Mouse (Mus musculus) lung, adult 18-20 months (tissue): ENCODE results near the gene AC109138.7.

Experiments used
- DNase-seq, 2 experiments: peaks; one replicate each; pipeline ENCODE4 v3.0.0; 2022; ENCODE audit warnings: mixed read lengths in 2 of 2

Gene AC109138.7

GRCm38 (mm10) chr19:4193129-4193528, 21.0 kb upstream of the AC109138.7 start:
- DNase-seq, result no peak

DNA sequence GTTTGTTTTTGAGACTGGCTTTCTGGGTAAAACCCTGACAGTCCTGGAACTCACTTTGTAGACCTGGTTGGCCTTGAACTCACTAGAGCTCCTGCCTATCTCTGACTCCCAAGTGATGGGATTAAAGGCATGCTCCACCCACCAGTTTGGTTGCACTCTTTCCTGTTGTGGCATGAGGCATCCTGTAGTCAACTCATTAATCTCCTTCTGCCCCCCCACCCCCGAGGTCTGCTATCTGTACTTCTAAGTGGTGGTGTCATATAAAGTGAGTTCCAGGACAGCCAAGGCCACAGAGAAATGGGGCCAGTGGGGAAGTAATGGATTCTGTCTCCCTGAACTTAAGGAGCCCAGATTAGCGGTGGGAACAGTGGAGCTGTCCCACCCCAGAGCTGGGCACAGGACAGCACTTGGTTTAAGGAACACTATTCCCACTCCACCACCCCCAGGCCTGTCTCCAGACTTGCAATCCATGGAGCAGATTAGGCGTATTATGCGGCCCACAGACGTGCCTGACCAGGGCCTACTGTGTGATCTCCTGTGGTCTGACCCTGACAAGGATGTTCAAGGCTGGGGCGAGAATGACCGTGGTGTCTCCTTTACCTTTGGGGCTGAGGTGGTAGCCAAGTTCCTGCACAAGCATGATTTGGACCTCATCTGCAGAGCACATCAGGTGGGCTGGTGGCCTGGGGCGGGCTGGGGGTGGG, 20.0 kb upstream of the AC109138.7 start:
- no peak for DNase-seq

- DNase-seq, result no peak
Measured at GRCm38 (mm10) chr19:4194776-4195650, 19.1 kb upstream of the AC109138.7 start.

GRCm38 (mm10) chr19:4196048-4196447, 18.1 kb upstream of the AC109138.7 start:
- DNase-seq, result no peak

GRCm38 (mm10) chr19:4196548-4196947, 17.6 kb upstream of the AC109138.7 start:
- DNase-seq, result no peak

DNA sequence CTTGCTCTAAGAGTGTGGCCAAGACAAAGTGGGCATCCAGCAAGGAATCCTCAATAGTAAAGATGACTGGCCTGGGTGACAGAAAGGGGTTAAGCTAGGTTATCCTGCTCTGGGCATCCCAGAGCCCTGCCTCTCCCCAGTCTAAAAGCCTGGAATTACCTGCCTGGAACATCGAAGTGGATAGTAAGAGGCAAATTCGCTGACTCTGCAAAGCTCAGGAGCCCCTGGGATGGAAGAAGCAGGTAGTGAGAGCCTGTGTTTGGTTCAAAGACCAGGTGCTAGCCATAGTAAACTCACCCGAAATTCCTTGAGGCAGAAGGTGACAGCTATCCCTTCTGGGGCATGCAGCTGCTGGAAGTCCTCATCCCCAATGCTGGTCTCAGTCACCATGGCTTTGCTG, 17.0 kb upstream of the AC109138.7 start:
- DNase-seq, result no peak

GRCm38 (mm10) chr19:4201291-4201909, 12.8 kb upstream of the AC109138.7 start, which contains the start of gene Rad9a:
Rad9a (minus strand) TSS chr19:4201662.
- DNase-seq, result peak; percentile 98 to 99

GRCm38 (mm10) chr19:4202149-4202548, 12.0 kb upstream of the AC109138.7 start:
- DNase-seq, result no peak

DNA sequence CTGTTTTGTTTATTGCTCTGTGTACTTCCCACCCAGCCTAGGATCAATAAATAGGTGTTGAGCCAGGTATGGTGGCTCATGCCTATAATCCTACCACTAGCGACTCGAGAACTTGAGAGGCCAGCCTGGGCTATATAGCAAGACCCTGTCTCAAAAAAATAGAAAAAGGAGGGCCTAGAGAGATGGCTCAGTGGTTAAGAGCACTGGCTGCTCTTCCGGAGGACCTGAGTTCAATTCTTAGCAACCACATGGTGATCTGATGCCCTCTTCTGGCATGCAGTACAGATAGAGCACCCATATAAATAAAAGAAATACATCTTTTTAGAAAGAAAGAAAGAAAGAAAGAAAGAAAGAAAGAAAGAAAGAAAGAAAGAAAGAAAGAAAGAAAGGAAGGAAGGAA, 11.0 kb upstream of the AC109138.7 start:
- no peak for DNase-seq

DNA sequence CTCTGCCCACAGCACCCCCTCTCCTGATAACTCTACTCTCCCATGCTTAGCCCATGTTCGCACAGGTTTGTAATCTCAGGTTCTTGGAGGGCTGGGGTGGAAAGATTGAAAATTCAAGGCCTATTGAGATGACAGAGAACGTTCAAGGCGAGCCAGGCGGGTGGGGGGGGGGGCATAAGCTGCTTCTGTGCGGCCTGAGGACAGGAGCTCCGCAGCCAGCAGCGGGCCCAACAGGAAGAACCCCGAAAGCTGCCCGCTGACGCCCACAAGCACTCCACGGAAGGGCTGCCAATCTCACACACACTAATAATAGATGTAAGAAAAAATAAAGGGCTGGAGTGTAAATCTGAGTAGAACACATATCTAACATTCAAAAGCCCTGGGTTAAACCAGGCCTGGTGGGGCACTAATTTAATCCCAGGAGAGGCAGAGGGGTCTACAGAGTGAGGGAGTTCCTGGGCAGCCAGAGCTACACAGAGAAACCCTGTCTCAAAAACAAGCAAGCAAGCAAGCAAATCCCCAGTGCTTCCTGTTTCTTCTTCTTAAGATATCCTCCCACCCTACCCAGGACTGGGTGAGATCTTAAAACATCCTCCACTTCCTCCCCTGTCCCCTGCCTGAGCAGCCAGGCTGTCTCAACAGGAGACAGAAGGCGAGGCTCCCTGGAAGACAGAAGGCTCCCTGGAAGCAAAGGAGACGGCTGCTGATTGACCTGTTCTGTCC, 10.4 kb upstream of the AC109138.7 start:
- no peak for DNase-seq

- no peak for DNase-seq
Measured at GRCm38 (mm10) chr19:4204889-4205288, 9.3 kb upstream of the AC109138.7 start.

- DNase-seq, result peak; percentile 76 to 83
Measured at GRCm38 (mm10) chr19:4206971-4207370, 7.2 kb upstream of the AC109138.7 start.

- no peak for DNase-seq
Measured at GRCm38 (mm10) chr19:4208563-4208962, 5.6 kb upstream of the AC109138.7 start.

GRCm38 (mm10) chr19:4211891-4212588, 2.1 kb upstream of the AC109138.7 start:
- no peak for DNase-seq

DNA sequence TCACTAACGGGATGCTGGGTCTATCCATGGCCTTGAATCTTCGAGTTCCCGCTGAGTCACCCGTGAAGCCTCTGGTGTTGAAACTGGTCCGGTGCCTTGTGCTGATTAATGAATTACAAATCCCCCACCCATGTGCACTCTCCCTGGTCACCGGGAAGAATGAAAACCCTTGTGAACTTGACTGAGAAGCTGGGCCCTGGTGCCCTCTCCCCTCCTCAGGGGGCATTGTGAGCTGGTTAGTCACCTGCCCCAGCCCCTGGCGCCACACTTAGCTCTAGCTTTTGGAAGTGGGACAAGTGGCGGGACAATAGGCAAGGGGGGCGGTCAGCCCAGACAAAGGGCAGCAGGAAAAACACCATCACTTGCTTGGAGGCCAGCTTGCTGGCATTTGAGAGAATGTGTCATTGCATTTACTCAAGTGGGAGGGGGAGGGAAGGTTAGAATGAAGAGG, 608 bp upstream of the AC109138.7 start:
- peak in 1 of 2 experiments; percentile 52 for DNase-seq

- DNase-seq, result peak; percentile 37 to 47
Measured at GRCm38 (mm10) chr19:4214771-4215450, 754 bp downstream of the AC109138.7 start.

DNA sequence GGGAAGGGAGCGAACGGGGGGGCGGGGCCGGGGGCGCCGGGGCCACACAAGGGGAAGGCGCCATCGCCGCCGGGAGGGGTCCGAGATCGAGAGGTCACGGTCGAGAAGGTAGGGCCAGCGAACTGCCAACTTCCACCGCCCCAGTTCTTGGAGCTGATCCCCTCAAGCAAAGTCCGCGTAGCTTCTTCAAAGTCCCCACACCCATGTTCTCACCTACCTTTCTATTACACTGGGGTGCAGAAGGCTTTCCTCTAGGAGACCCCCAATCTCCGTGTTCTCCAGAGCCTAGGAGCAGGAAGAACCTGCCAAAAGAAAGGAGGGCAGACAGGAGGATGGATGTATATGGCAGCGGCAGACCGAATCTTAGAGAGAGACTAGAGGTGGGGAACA, 1.3 kb downstream of the AC109138.7 start:
- DNase-seq, result no peak

DNA sequence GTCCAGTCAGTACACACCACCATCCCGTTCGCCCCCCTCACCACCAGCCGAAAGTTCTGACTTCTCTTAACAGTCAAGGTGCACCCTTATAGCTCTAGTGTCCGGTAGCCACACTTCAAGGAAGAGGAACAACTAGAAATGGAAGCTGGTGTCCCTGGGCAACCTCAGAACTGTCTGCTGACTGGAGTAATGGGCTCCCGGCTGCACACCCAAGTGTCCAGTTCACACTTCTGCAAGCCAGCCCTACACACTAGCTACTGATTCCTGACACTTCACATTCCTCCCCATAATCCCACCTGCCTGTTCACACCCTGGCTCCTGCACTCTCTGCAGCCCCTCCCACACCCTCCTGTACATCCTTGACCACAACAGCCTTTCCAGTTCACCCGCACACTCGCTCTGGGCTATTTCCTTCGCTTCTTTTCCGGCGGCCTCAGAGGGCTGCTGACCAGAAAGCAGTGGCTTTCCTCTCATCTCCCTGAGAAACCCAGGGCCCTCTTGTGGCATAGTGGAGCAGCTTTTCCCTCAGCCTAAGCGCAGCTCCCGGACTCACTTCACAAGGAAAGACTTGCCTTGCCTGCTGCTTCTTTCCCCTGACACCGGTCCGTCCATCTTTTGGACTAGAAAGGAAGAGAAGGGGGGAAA, 2.0 kb downstream of the AC109138.7 start:
- peak; percentile 36 to 46 for DNase-seq

DNA sequence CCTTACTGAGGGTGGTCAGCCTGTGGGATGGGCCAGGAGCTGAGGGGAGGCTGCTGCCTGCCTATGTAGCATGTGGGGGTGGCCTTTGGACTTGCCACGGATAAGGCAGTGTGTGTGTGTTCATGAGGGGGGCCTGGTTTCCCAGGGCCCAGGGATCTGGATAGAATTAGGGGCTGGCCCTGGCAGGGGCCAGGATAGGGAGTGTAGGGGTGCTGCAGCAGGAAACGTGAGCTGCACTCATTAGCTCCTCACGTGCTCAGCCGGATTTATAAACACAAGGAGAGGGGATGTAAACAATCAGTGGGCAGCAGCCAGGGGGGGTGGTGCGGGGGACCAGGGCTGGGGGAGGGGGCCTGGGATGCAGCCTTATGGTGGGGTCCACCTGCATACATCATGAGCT, 3.0 kb downstream of the AC109138.7 start:
- peak in 1 of 2 experiments; percentile 38 for DNase-seq

DNA sequence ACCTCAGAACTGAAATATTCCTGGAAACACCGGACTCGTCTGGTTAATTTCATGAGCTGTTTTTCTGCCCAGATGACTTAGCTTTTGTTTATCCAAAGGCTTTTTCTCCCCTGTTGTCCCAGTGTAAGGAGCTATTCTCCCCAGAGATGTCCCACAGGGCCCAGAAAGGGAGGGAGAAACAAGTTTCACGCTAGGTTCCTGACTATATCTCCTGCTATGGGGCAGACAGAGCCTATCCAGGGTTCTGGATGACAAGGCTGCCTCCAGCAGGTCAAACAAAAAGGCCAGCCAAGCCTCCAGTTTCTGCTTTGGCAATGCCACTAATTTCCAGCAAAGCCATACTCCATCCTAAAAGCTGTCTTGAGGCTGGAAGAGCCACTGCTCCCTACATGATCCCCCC, 3.7 kb downstream of the AC109138.7 start:
- no peak for DNase-seq

DNA sequence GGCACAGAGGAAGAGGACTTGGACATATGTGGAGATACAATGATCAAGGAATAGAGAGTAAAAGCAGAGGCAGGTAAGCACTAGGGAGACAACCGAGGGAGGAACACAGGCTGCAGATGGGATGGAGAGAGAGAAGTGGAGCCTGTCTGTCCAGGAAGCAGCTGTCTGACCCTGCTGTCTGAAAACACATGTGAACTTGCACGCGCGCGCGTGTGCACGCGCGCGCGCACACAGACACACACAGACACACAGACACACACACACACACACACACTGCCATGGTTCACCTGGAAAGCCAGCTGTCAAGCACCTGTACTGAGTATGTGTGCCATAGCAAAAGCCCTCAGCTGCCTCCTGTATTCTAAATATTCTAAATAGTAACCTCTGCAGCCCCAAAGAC, 4.1 kb downstream of the AC109138.7 start:
- no peak for DNase-seq
